In genomic region chr12:26323783-26324364, GRCm38 (mm10) we compare ENCODE assay signal across 23 mouse cellular contexts.
DNase-seq lines count a peak whose midpoint lies in the region; ATAC-seq lines count a peak whose summit lies in the region.
"Had no signal": no experiment of that assay in that cellular context is flagged by ENCODE, and none has a peak within 500 bp of the region (broad histone marks: within the 10 kb centered on the region; RNA-seq: fewer than 3 reads in every experiment).

No protein-coding gene starts in this region.

- H3K9me3 ChIP-seq in forebrain, embryonic 14.5 days (replicated peaks; ENCODE audit: control insufficient read depth, low read length): no peaks in the 10 kb centered on the region
- no peaks in the 10 kb centered on the region for H3K9me3 ChIP-seq in forebrain, embryonic 10.5 days
- H3K9me3 ChIP-seq in hindbrain, embryonic 16.5 days (ENCODE audit: control insufficient read depth, low read length): no peaks in the 10 kb centered on the region
- H3K9me3 ChIP-seq in hindbrain, embryonic 12.5 days (replicated peaks): no peaks in the 10 kb centered on the region
- no peaks in the 10 kb centered on the region for H3K9me3 ChIP-seq in midbrain, embryonic 13.5 days
- H3K9me3 ChIP-seq in midbrain, embryonic 11.5 days (ENCODE audit: control insufficient read depth, low read length): no peaks in the 10 kb centered on the region
- no peaks in the 10 kb centered on the region for H3K9me3 ChIP-seq in neural tube, embryonic 15.5 days (replicated peaks)
- H3K9me3 ChIP-seq: embryonic facial prominence, embryonic 10.5 days had no signal

- H3K36me3 ChIP-seq in forebrain, embryonic 14.5 days (ENCODE audit: control insufficient read depth, insufficient read depth, low read length): peaks cover 59% of the 10 kb centered on the region
- H3K36me3 ChIP-seq in forebrain, embryonic 10.5 days (replicated peaks): peaks cover 90% of the 10 kb centered on the region
- H3K36me3 ChIP-seq in hindbrain, embryonic 16.5 days (ENCODE audit: control insufficient read depth, insufficient read depth, low read length): peaks cover 18% of the 10 kb centered on the region; the same call in 1 of the 2 replicates
- peaks cover 52% of the 10 kb centered on the region for H3K36me3 ChIP-seq in hindbrain, embryonic 12.5 days
- H3K36me3 ChIP-seq in midbrain, embryonic 13.5 days: peaks cover 54% of the 10 kb centered on the region
- H3K36me3 ChIP-seq in midbrain, embryonic 11.5 days (ENCODE audit: control insufficient read depth, insufficient read depth, low read length): peaks cover 13% of the 10 kb centered on the region
- peaks cover 56% of the 10 kb centered on the region for H3K36me3 ChIP-seq in neural tube, embryonic 15.5 days

- H3K27me3 ChIP-seq in forebrain, embryonic 14.5 days (replicated peaks; ENCODE audit: control insufficient read depth, insufficient read depth, low read length): no peaks in the 10 kb centered on the region
- H3K27me3 ChIP-seq in forebrain, embryonic 10.5 days (ENCODE audit: poor library complexity, severe bottlenecking): no peaks in the 10 kb centered on the region
- H3K27me3 ChIP-seq in hindbrain, embryonic 16.5 days (replicated peaks; ENCODE audit: control insufficient read depth, insufficient read depth, low read length): no peaks in the 10 kb centered on the region
- H3K27me3 ChIP-seq in hindbrain, embryonic 12.5 days: no peaks in the 10 kb centered on the region
- no peaks in the 10 kb centered on the region for H3K27me3 ChIP-seq in midbrain, embryonic 13.5 days
- H3K27me3 ChIP-seq in midbrain, embryonic 11.5 days (ENCODE audit: control insufficient read depth, insufficient read depth, low read length): no peaks in the 10 kb centered on the region
- no peaks in the 10 kb centered on the region for H3K27me3 ChIP-seq in neural tube, embryonic 15.5 days (replicated peaks)

- WGBS in forebrain, embryonic 14.5 days: 86% methylated on average over 5 of the region's 5 CpGs
- WGBS in forebrain, embryonic 10.5 days: 92% methylated on average over 5 of the region's 5 CpGs
- 71% methylated on average over 5 of the region's 5 CpGs for WGBS in hindbrain, embryonic 16.5 days
- 85% methylated on average over 5 of the region's 5 CpGs for WGBS in hindbrain, embryonic 12.5 days
- WGBS in midbrain, embryonic 13.5 days: 77% methylated on average over 5 of the region's 5 CpGs
- 87% methylated on average over 5 of the region's 5 CpGs for WGBS in midbrain, embryonic 11.5 days
- WGBS in neural tube, embryonic 15.5 days: 80% methylated on average over 5 of the region's 5 CpGs

- no peak for ATAC-seq in forebrain, embryonic 14.5 days
- ATAC-seq in hindbrain, embryonic 16.5 days: peak; percentile 72
- ATAC-seq in hindbrain, embryonic 12.5 days (ENCODE audit: low FRiP score): no peak
- ATAC-seq in midbrain, embryonic 13.5 days: peak; percentile 45; the same call in 1 of the 2 replicates
- no peak for ATAC-seq in midbrain, embryonic 11.5 days (ENCODE audit: low FRiP score)
- ATAC-seq in neural tube, embryonic 15.5 days (ENCODE audit: low FRiP score): peak; percentile 11; the same call in 1 of the 2 replicates
- ATAC-seq: intestine, embryonic 16.5 days; liver, postnatal 0 days; lung, postnatal 0 days had no signal

- H3K4me2 ChIP-seq in forebrain, embryonic 14.5 days (ENCODE audit: low read length): no peak overlapping the region
- H3K4me2 ChIP-seq in hindbrain, embryonic 16.5 days (ENCODE audit: low read length): no peak overlapping the region
- H3K4me2 ChIP-seq in hindbrain, embryonic 12.5 days (replicated peaks): no peak overlapping the region
- no peak overlapping the region for H3K4me2 ChIP-seq in midbrain, embryonic 13.5 days (replicated peaks)
- H3K4me2 ChIP-seq in midbrain, embryonic 11.5 days: no peak overlapping the region
- H3K4me2 ChIP-seq in neural tube, embryonic 15.5 days: no peak overlapping the region
- H3K4me2 ChIP-seq: heart, embryonic 11.5 days had no signal

- H3K9ac ChIP-seq in forebrain, embryonic 14.5 days (ENCODE audit: low read length): no peak overlapping the region
- no peak overlapping the region for H3K9ac ChIP-seq in hindbrain, embryonic 16.5 days (ENCODE audit: low read depth, low read length)
- no peak overlapping the region for H3K9ac ChIP-seq in hindbrain, embryonic 12.5 days
- H3K9ac ChIP-seq in midbrain, embryonic 13.5 days (replicated peaks): no peak overlapping the region
- no peak overlapping the region for H3K9ac ChIP-seq in midbrain, embryonic 11.5 days (ENCODE audit: low read length)
- no peak overlapping the region for H3K9ac ChIP-seq in neural tube, embryonic 15.5 days (replicated peaks)
- H3K9ac ChIP-seq: liver, postnatal 0 days had no signal

- peak overlapping the region; percentile 9; the same call in 1 of the 2 replicates for H3K27ac ChIP-seq in forebrain, embryonic 14.5 days (ENCODE audit: low read depth, low read length)
- H3K27ac ChIP-seq in forebrain, embryonic 10.5 days: no peak overlapping the region
- H3K27ac ChIP-seq in hindbrain, embryonic 16.5 days (ENCODE audit: low read depth, low read length): no peak overlapping the region
- no peak overlapping the region for H3K27ac ChIP-seq in hindbrain, embryonic 12.5 days
- peak overlapping the region; percentile 22; the same call in 1 of the 2 replicates for H3K27ac ChIP-seq in midbrain, embryonic 13.5 days
- no peak overlapping the region for H3K27ac ChIP-seq in midbrain, embryonic 11.5 days (ENCODE audit: low read depth, low read length)
- H3K27ac ChIP-seq in neural tube, embryonic 15.5 days (replicated peaks): no peak overlapping the region
- H3K27ac ChIP-seq: embryonic facial prominence, embryonic 10.5 days; macrophage had no signal

- H3K4me1 ChIP-seq in forebrain, embryonic 14.5 days (ENCODE audit: control insufficient read depth, insufficient read depth, low read length): no peaks in the 10 kb centered on the region
- no peaks in the 10 kb centered on the region for H3K4me1 ChIP-seq in forebrain, embryonic 10.5 days
- H3K4me1 ChIP-seq in hindbrain, embryonic 16.5 days (ENCODE audit: control insufficient read depth, insufficient read depth, low read depth, low read length): no peaks in the 10 kb centered on the region; the same call in 1 of the 2 replicates
- peaks cover 12% of the 10 kb centered on the region for H3K4me1 ChIP-seq in hindbrain, embryonic 12.5 days
- peaks cover 6% of the 10 kb centered on the region for H3K4me1 ChIP-seq in midbrain, embryonic 13.5 days (replicated peaks)
- H3K4me1 ChIP-seq in midbrain, embryonic 11.5 days (ENCODE audit: control insufficient read depth, insufficient read depth, low read length): no peaks in the 10 kb centered on the region
- peaks cover 1% of the 10 kb centered on the region; the same call in 1 of the 2 replicates for H3K4me1 ChIP-seq in neural tube, embryonic 15.5 days
- H3K4me1 ChIP-seq: embryonic facial prominence, embryonic 10.5 days had no signal

- peak; percentile 25 for DNase-seq in forebrain, embryonic 14.5 days (ENCODE audit: low spot score)
- DNase-seq in forebrain, embryonic 10.5 days (ENCODE audit: extremely low spot score, low spot score): no peak
- no peak for DNase-seq in midbrain, embryonic 11.5 days (ENCODE audit: low spot score, missing footprints)
- no peak for DNase-seq in cerebellum, adult 9-10 months
- DNase-seq: adrenal gland, postnatal 14 days; cerebellum, adult 9-11 months; gastrocnemius, postnatal 14 days; heart, adult 11 months; kidney, adult 9 months; kidney, postnatal 14 days; liver, postnatal 0 days; right cerebral cortex, postnatal 14 days; spleen, adult 18-20 months had no signal

- H3K4me3 ChIP-seq in forebrain, embryonic 14.5 days (ENCODE audit: low read depth, low read length): no peak overlapping the region
- no peak overlapping the region for H3K4me3 ChIP-seq in forebrain, embryonic 10.5 days
- H3K4me3 ChIP-seq in hindbrain, embryonic 16.5 days (ENCODE audit: low read length): no peak overlapping the region
- H3K4me3 ChIP-seq in hindbrain, embryonic 12.5 days: no peak overlapping the region
- H3K4me3 ChIP-seq in midbrain, embryonic 13.5 days (replicated peaks): no peak overlapping the region
- no peak overlapping the region for H3K4me3 ChIP-seq in midbrain, embryonic 11.5 days (ENCODE audit: low read depth, low read length)
- no peak overlapping the region for H3K4me3 ChIP-seq in neural tube, embryonic 15.5 days (replicated peaks)
- H3K4me3 ChIP-seq: embryonic facial prominence, embryonic 10.5 days; myocyte had no signal

Comparison
In these comparisons a context has a peak if more than half of its experiments do, and no peak if none do; other contexts are left out.
1. ATAC-seq: peak in hindbrain, embryonic 16.5 days (single experiment), midbrain, embryonic 13.5 days (single experiment) and neural tube, embryonic 15.5 days (single experiment); none in forebrain, embryonic 14.5 days (single experiment), hindbrain, embryonic 12.5 days (single experiment) and midbrain, embryonic 11.5 days (single experiment).
2. H3K27ac ChIP-seq: peak in forebrain, embryonic 14.5 days (single experiment) and midbrain, embryonic 13.5 days (single experiment); none in forebrain, embryonic 10.5 days (single experiment), hindbrain, embryonic 16.5 days (single experiment), hindbrain, embryonic 12.5 days (single experiment), midbrain, embryonic 11.5 days (single experiment) and neural tube, embryonic 15.5 days (single experiment).